Mouse (Mus musculus): ENCODE data around the gene Uba2.

- no peak for TF ChIP-seq CTCF (IDR thresholded peaks at IDR 0.05; ENCODE audit: low read depth)
- no peak for TF ChIP-seq EP300 (IDR thresholded peaks at IDR 0.05; ENCODE audit: low read depth)
Measured at GRCm38 (mm10) chr7:34218496-34218895, 49.1 kb upstream of the Uba2 start.
